Mouse (Mus musculus): ENCODE data around the gene Pitpnm3.

GRCm38 (mm10) chr11:72110726-72111125, 24.9 kb downstream of the Pitpnm3 start:
- TF ChIP-seq GATA1 (IDR thresholded peaks at IDR 0.05; ENCODE audit: low read length) (no peak), TAL1 (IDR thresholded peaks at IDR 0.05; ENCODE audit: low read length) (no peak)
